Mouse (Mus musculus) stomach, postnatal 0 days (tissue): ENCODE data around the gene Zfp931. TPM values are rescaled to one million over a fixed set of nuclear protein-coding genes. Genes with fewer than 3 reads are reported as not detected.
"Not testable (repeated sequence)": the region's sequence is repeated elsewhere in the genome, so short reads cannot be mapped to it uniquely, and the experiment has no call there.

ENCODE experiments used
- ATAC-seq: fragments of 200-750 bp; cut with Nextera tagmentation; 2 replicates; pipeline ENCODE4 v1.8.0; 2017; ENCODE audit not compliant: low FRiP score, low TSS enrichment
- DNase-seq: peaks from one replicate; pipeline ENCODE4 v3.0.0-alpha.2; 2016; ENCODE audit warnings: low spot score
- H3K27ac ChIP-seq: fragments of 300-500 bp; sonication (generic); replicated peaks from 2 replicates; pipeline ENCODE4 v1.5.1; 2014; ENCODE audit warnings: mild to moderate bottlenecking, control low read depth
- H3K27me3 ChIP-seq: fragments of 300-500 bp; sonication (generic); 2 replicates; pipeline ENCODE4 v1.6.1; 2014; ENCODE audit warnings: low read length; ENCODE audit not compliant: control insufficient read depth, insufficient read depth
- H3K36me3 ChIP-seq: fragments of 300-500 bp; sonication (generic); 2 replicates; pipeline ENCODE4 v1.6.1; 2014; ENCODE audit warnings: low read length, mixed read lengths; ENCODE audit not compliant: control insufficient read depth, insufficient read depth
- H3K4me1 ChIP-seq: fragments of 300-500 bp; sonication (generic); replicated peaks from 2 replicates; pipeline ENCODE4 v1.6.1; 2014; ENCODE audit warnings: antibody characterized with exemption; ENCODE audit not compliant: control insufficient read depth, insufficient read depth
- H3K4me2 ChIP-seq: fragments of 300-500 bp; sonication (generic); replicated peaks from 2 replicates; pipeline ENCODE4 v1.6.1; 2014; ENCODE audit warnings: low read depth, mild to moderate bottlenecking, control low read depth, moderate library complexity
- H3K4me3 ChIP-seq: fragments of 300-500 bp; sonication (generic); 2 replicates; pipeline ENCODE4 v1.5.1; 2014; ENCODE audit warnings: low read depth, low read length, control low read depth
- H3K9ac ChIP-seq: fragments of 300-500 bp; sonication (generic); 2 replicates; pipeline ENCODE4 v1.6.1; 2014; ENCODE audit warnings: mild to moderate bottlenecking, low read length, control low read depth, mixed read lengths
- H3K9me3 ChIP-seq: fragments of 300-500 bp; sonication (generic); 2 replicates; pipeline ENCODE4 v1.6.1; 2016; ENCODE audit warnings: low read length; ENCODE audit not compliant: control insufficient read depth
- CTCF ChIP-seq: IDR thresholded peaks from 2 replicates; pipeline ENCODE4 v1.5.1; 2016; ENCODE audit warnings: antibody characterized with exemption, low read depth, mild to moderate bottlenecking, moderate library complexity
- EP300 ChIP-seq: optimal IDR thresholded peaks from 2 replicates; pipeline ENCODE3; 2016; ENCODE audit warnings: antibody characterized with exemption
- WGBS: fragments of 180-500 bp; shearing (Covaris S2); extraction: QIAGEN DNeasy Blood & Tissue Kit; methylation state at CpG from one replicate; pipeline ENCODE4 v1.1.7; 2014; 5-methylcytosine and 5-hydroxymethylcytosine counted together
- polyA plus RNA-seq: library from polyadenylated mRNA; unstranded; fragments of >200 nt; fragmentation: Nextera tagmentation; extraction: Ambion mirVana; gene quantifications from 2 replicates; pipeline ENCODE4 v1.2.1, GENCODE M21; 2015

The Zfp931 gene
- polyA plus RNA-seq, 1 experiment from 2014 or later, result 9.3 TPM

- DNase-seq, result peak; percentile 59
- H3K4me1 ChIP-seq, result no peaks in the 10 kb centered on the region
- no peaks in the 10 kb centered on the region for H3K27me3 ChIP-seq
- no peaks in the 10 kb centered on the region for H3K9me3 ChIP-seq
- no peak overlapping the region for H3K27ac ChIP-seq
- H3K4me2 ChIP-seq, result no peak overlapping the region
- H3K4me3 ChIP-seq, result no peak overlapping the region
- WGBS, result 12% methylated on average over 7 of the region's 7 CpGs
- no peak overlapping the region for H3K9ac ChIP-seq
- ATAC-seq, result peak; percentile 66; the same call in 1 of the 2 replicates
- TF ChIP-seq CTCF (peak; percentile 81), EP300 (no peak)
- no peaks in the 10 kb centered on the region for H3K36me3 ChIP-seq
Measured at GRCm38 (mm10) chr2:178101957-178102356, 23.7 kb upstream of the Zfp931 start.

- ATAC-seq (no peak), DNase-seq (peak; percentile 61)
- peak; percentile 77 for TF ChIP-seq CTCF
- no peak for TF ChIP-seq EP300
- Histone ChIP-seq H3K4me3 (no peak overlapping the region), H3K36me3 (no peaks in the 10 kb centered on the region), H3K9me3 (no peaks in the 10 kb centered on the region), H3K27me3 (no peaks in the 10 kb centered on the region), H3K4me1 (no peaks in the 10 kb centered on the region), H3K9ac (no peak overlapping the region), H3K27ac (no peak overlapping the region), H3K4me2 (no peak overlapping the region)
- 6% methylated on average over 2 of the region's 2 CpGs for WGBS
Measured at GRCm38 (mm10) chr2:178098021-178098420, 19.7 kb upstream of the Zfp931 start.

DNA sequence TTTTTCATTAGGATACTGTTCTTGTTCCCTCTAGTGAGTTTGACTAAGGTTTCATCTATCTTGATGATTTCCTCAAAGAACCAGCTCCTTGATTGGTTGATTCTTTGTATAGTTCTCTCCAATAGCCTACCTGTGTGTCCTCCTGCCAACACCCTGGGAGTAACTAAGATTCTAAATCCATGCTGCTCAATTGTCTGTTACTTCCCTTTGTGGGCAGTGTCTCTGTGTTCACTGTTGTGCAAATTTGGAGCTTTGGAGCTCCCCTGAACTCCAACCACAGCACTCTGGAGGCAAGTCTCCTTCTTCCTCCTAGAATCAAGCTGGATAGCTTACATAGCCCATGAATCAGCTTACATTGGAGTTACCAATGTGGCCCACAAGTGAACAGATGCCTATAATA, 11.3 kb upstream of the Zfp931 start:
- DNase-seq, result no peak
- Histone ChIP-seq H3K27ac (no peak overlapping the region), H3K36me3 (no peaks in the 10 kb centered on the region), H3K9me3 (no peaks in the 10 kb centered on the region), H3K4me3 (no peak overlapping the region), H3K9ac (no peak overlapping the region), H3K27me3 (no peaks in the 10 kb centered on the region), H3K4me2 (no peak overlapping the region), H3K4me1 (no peaks in the 10 kb centered on the region)
- ATAC-seq, result no peak
- no peak for TF ChIP-seq CTCF
- TF ChIP-seq EP300, result no peak

DNA sequence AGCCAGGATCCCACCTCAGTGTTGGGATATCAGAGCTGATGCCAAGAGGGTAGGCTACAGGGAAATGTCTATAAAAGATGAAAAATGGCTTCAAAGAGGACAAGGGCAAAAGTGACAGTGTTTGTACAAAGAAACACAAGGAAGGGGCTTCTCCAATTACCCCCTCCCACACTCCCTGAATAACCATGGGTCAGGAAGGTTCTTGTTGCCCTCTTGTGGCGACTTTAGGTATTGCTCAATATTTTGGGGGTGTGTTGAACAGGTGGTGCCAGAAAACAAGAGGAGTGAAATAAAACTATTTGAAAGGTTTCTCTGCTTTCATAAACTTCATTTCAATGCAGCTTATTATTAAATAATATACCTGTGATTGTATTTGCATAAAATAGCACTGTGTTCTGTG, 20.1 kb downstream of the Zfp931 start:
- no peak overlapping the region for H3K9ac ChIP-seq
- H3K27ac ChIP-seq, result no peak overlapping the region
- no peak for TF ChIP-seq EP300
- peak; percentile 85 for TF ChIP-seq CTCF
- no peaks in the 10 kb centered on the region for H3K27me3 ChIP-seq
- H3K4me1 ChIP-seq, result no peaks in the 10 kb centered on the region
- WGBS, result 0% methylated on average over 1 of the region's 1 CpGs
- DNase-seq (peak; percentile 54), ATAC-seq (no peak)
- H3K4me3 ChIP-seq, result no peak overlapping the region
- H3K4me2 ChIP-seq, result no peak overlapping the region
- no peaks in the 10 kb centered on the region for H3K36me3 ChIP-seq
- no peaks in the 10 kb centered on the region for H3K9me3 ChIP-seq

- H3K4me3 ChIP-seq, H3K4me2 ChIP-seq, H3K9ac ChIP-seq, ATAC-seq, DNase-seq, H3K27me3 ChIP-seq, H3K36me3 ChIP-seq, H3K9me3 ChIP-seq, H3K4me1 ChIP-seq, H3K27ac ChIP-seq: not testable (repeated sequence)
- WGBS, result 80% methylated on average over 2 of the region's 3 CpGs
Measured at GRCm38 (mm10) chr2:178027601-178028000, 50.7 kb downstream of the Zfp931 start.

GRCm38 (mm10) chr2:178023861-178024260, 54.4 kb downstream of the Zfp931 start:
- ATAC-seq, H3K4me1 ChIP-seq, H3K27ac ChIP-seq, H3K27me3 ChIP-seq, H3K36me3 ChIP-seq, H3K9me3 ChIP-seq: not testable (repeated sequence)
- Histone ChIP-seq H3K4me3 (peak overlapping the region; percentile 48), H3K4me2 (peak overlapping the region; percentile 55), H3K9ac (peak overlapping the region; percentile 48; the same call in 1 of the 2 replicates)
- 19% methylated on average over 2 of the region's 2 CpGs for WGBS
- DNase-seq, result peak; percentile 8

GRCm38 (mm10) chr2:178023011-178023611, 55.2 kb downstream of the Zfp931 start, which contains the start of gene Zfp971:
Gene Zfp971 (plus strand): TSS chr2:178023284.
- not testable (repeated sequence) for H3K9me3 ChIP-seq, H3K27me3 ChIP-seq, H3K4me1 ChIP-seq, H3K36me3 ChIP-seq, H3K27ac ChIP-seq, ATAC-seq
- WGBS, result 2% methylated on average over 13 of the region's 15 CpGs
- DNase-seq, result peak; percentile 28
- Histone ChIP-seq H3K9ac (peak within 1 kb of the TSS; percentile 48), H3K4me2 (peak within 1 kb of the TSS; percentile 55), H3K4me3 (peak within 1 kb of the TSS; percentile 48)

GRCm38 (mm10) chr2:178020773-178021172, 57.5 kb downstream of the Zfp931 start:
- not testable (repeated sequence) for H3K36me3 ChIP-seq, ATAC-seq, H3K27me3 ChIP-seq, H3K4me3 ChIP-seq, H3K9ac ChIP-seq, H3K9me3 ChIP-seq, DNase-seq, H3K4me2 ChIP-seq, H3K4me1 ChIP-seq, H3K27ac ChIP-seq
- WGBS, result 66% methylated on average over 8 of the region's 8 CpGs

DNA sequence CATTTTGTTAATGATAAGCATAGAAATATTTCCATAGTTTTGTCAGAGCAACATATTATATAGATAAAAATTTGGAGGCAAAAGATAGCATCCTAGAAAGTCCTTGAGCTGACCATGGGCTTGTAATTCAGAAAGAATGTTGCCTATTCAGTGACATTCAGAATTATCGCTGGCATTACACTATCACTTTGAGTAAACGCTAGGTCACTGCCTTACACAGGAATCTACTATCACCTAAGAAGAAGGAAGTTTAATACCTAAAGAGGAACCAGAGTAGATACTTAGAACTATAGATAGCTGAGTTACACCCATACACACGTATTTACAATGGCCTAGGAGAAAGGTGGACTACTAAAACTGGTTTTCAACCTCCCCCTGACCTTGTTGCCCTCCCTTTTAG, 58.8 kb downstream of the Zfp931 start:
- H3K36me3 ChIP-seq, H3K4me3 ChIP-seq, H3K4me1 ChIP-seq, DNase-seq, H3K9me3 ChIP-seq, H3K4me2 ChIP-seq, H3K9ac ChIP-seq, H3K27ac ChIP-seq, H3K27me3 ChIP-seq, ATAC-seq: not testable (repeated sequence)
- 63% methylated on average over 3 of the region's 3 CpGs for WGBS
